Mouse (Mus musculus): ENCODE measurements around the gene Kcnj15. TPM values are rescaled to one million over a fixed set of nuclear protein-coding genes. Genes with fewer than 3 reads are reported as not detected.

The Kcnj15 gene
- total RNA-seq, 4 experiments from 2014 or later = 0.78 to 2.1 (median 0.84) TPM

DNA sequence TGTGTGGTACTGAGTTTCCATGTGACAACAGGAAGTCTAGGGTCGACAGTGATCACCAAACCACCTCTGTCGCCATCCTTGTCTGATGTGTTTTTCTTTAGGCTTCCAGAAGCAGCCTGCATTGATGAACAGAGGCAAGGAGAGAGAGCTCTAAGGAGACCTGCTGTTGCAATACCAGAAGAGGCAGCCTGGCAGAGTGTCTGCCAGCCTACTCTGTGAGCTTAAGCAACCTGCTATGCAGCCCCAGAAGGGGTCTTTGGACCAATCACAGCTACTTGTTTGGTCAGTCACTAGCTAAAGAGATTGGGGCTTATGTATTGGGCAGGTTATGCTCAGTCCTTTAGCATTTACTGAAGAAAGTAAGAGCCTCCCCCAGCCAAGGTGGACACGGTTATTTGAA lies 11.9 kb upstream of the Kcnj15 start:
- DNase-seq = no peak

DNA sequence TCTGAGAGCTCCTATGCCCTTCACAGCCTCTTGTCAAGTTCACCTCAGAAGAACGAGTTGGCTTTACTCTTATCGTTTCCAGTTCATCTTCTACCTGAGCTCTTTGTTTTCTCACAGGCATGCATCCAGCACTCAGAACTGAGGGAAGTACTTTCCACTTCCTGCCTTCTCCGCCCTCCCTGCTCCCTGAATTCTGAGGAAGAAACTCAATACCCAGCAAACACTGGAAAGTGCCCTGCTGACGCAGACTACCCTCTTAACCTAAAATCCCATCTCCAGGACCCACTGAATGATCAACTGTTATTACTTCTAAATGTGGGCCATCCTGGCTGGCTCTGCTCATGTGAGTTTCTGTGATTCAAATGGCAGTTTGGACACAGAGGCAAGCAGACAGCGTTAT lies 8.7 kb upstream of the Kcnj15 start:
- no peak for DNase-seq

DNA sequence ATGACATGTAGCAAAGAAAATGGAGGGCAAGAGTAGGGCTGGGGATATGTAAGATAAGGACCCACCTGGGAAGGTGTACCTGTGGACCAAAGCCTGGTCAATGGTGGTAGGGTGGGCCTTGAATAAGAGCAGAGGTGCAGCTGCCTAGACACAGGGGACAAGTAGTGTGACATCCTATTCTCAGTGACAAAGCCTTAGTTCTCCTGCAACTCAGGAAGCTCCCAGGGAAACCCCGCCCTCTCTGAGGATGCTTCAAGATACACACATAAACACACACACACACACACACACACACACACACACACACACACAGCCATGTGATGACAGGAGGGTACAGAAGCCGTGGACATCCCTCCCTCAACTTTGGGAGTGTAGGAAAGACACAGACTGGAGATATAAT lies 710 bp upstream of the Kcnj15 start:
- DNase-seq = no peak

- DNase-seq = no peak
Measured at GRCm38 (mm10) chr16:95258100-95258499, 742 bp downstream of the Kcnj15 start.

DNA sequence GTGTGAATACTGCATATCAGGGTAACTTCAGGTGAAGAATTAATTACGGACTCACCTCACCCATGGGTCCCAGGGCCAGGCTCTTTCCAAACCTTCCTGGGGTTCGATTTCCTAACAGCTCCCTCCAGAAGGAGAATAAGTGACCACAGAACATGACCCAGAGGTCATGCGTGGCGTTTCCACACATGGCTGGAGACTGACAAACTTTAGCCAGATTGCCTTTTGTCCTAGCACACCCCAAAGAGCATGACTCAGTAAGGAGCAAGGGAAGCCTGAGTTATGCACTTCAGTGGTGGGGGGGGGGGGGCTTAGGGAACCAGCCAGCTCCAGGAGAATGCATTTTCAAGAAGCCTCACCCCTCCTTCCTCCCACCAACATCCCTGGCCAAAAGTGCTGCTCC lies 2.1 kb downstream of the Kcnj15 start:
- no peak for DNase-seq

- DNase-seq = no peak
Measured at GRCm38 (mm10) chr16:95260693-95261092, 3.3 kb downstream of the Kcnj15 start.

DNA sequence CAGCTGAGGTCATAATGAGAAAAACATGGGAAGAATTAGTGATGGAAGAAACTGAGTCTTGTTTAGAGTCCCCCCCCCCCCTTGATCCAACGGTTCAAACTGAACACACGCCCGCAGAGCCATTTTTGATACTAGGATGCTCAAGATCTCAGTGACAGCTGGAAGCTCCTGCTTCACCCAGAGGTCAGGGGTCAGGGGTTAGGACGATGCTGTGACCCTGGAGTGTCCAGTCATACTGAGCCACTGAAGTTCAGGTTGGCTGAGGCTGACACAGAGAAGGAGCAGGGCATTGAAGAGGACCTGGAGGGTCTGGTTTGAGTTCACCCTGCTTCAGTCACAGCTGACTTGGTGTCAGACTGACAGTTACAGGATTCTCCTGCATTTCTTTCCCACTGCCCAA lies 4.4 kb downstream of the Kcnj15 start:
- DNase-seq = no peak

DNA sequence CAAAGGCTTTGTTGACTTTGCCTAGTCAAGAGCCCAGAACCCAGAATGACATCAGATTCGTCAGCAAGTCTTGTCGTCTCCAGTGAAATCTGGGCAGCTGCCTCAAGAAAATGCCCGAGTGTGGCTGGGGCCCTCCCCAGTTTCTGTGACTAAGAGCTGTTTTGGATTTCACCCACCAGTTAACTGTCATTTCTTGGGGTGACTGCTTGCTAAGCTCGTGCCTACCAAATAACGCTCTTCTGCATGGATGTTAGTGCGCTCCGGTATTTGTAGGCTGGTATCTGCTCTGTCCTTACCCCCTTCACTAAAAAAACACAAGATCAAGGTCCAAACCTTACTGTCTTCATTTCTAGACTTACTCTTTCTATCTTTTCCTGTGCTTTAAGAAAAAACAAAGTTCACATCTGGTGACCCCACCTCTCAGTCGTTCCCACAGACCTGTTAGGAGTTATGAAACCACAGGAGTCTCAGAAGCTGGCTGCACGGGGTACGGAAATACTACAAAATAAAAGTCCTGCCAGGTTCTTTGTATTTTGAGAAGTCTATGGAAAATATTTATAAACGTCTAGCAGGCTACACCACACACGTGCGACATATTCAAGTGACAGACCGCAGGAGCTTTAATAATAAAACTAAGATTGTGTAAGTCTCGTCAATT lies 5.5 kb downstream of the Kcnj15 start:
- no peak for DNase-seq

DNA sequence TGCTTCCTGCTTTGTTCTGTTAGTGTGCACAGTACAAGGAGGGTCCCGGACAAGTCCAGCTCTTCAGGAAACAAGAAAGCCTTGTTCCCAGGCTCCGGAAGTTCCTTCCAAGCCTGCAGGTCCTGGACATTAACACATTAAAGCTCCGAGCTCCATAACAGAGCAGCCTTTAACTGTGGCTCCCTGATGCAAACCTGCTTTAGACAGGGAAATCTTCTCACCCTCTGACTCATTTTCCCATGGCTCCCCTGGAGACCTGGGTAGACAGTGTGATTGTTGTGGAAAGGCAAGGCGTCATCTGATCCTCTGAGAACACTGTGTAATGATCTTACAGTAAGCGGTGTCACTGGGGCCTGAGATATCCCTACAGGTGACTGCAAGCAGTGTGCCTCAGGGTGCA lies 7.0 kb downstream of the Kcnj15 start:
- no peak for DNase-seq

GRCm38 (mm10) chr16:95267481-95268183 lies 10.3 kb downstream of the Kcnj15 start:
- DNase-seq = no peak

GRCm38 (mm10) chr16:95269610-95270009 lies 12.3 kb downstream of the Kcnj15 start:
- no peak for DNase-seq

GRCm38 (mm10) chr16:95273101-95273500 lies 15.7 kb downstream of the Kcnj15 start:
- DNase-seq = no peak

- DNase-seq = no peak
Measured at GRCm38 (mm10) chr16:95275713-95276502, 18.6 kb downstream of the Kcnj15 start.

DNA sequence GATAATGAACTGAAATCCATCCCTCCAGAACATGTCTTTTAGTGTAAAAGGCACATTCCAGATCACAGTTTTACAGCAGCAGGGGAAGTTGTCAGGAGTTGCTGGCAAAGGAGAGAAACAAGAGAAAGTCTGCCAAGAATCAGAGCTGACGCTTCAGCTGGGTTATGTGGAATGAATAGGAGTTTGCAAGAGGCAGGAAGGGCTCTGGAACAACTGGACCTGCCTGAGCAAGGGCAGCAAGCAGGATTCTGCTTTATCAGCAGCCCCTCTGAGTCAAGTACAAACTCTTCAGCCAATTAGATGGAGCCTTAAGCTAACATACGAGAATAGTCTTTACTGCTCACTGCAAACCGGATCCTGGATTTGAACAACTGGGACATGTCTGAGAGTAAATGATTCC lies 21.7 kb downstream of the Kcnj15 start:
- DNase-seq = no peak

GRCm38 (mm10) chr16:95280338-95280737 lies 23.0 kb downstream of the Kcnj15 start:
- no peak for DNase-seq

GRCm38 (mm10) chr16:95283369-95283768 lies 26.0 kb downstream of the Kcnj15 start:
- DNase-seq = no peak

DNA sequence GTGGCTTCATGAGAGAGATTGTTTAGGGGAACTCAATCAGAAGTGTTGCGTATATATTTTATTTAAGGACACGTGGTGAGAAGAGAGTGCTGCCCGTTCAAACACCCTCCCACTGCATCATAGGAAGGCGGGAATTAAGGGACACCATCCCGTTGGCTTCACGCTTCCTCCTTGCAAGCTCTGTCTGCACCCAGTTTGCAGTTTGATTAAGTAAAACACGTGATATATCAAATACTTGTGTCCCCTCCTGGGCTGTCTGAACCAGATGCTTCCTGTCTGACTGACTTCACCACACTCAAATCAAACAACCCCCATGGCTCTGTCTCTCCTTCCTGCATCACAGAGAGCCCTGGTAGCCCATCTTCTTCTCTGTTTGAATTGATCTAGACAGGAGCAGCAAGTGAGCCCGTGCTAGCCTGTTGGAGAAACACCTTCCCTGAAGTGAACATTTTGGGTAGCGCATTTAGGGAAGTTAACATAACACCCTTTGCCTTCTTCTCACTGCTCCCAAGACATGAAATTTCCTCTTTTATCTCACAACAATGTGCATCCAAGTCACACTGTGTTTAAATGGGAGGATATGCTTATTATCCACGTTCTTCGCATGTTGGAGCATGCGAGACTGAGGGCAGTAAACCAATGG lies 26.8 kb downstream of the Kcnj15 start:
- DNase-seq = no peak

- DNase-seq = no peak
Measured at GRCm38 (mm10) chr16:95285043-95285442, 27.7 kb downstream of the Kcnj15 start.

DNA sequence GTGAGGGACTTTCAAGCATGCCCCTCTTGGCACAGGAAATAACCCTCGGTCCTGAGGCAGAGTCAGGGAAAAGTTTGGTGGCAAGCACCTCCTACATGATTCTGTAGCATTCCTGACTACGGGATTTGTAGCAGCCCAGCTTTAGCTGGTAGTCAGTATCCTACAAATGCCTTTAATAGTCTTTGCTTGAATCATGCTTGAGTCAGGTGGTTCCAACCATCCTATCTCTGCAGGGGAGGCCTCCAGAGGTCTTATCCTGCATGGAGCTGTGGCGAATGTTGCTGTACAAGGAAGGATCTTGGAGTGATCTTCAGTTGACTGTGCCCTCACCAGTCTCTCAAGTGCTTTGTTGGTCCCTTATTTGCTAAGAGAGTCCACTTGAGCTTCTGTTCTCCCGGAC lies 28.4 kb downstream of the Kcnj15 start:
- no peak for DNase-seq

DNA sequence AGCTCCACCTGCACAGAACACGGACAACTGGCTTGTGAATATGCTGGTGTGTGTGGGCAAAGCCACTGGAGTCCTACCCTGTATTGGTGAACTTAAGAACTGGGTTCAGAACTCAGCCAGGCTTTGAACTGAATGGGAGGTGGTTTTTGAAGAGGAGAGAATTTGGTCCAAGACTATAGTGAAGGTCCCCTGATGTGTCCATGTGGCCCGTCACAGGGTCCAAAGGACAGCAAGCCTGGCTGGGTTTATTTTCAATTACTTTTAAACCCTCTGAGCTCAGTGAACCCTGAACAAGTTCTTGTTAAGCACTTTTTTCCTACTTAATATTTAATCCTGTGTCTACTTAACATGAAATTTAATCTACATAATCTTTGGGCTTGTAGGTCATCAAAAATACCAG lies 30.3 kb downstream of the Kcnj15 start:
- DNase-seq = no peak

DNA sequence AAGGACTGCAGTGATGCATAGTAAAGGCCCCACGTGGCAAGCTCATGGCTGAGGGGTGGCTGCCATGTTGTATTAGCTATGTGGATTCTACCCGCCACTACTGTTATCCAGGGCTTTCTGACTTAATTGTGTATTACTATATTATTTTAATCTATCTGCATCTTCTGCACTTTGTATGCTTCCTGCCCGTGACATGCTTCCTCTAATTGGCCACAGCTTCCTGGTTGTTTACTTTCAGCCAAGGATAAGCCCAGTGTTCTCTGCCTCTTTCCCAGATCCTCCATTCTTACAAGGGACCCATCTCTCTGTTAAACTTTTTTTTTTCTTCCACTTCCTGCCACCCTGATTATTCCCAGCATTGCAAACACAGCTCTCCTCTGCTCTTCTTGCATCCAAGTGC lies 32.0 kb downstream of the Kcnj15 start:
- DNase-seq = no peak

DNA sequence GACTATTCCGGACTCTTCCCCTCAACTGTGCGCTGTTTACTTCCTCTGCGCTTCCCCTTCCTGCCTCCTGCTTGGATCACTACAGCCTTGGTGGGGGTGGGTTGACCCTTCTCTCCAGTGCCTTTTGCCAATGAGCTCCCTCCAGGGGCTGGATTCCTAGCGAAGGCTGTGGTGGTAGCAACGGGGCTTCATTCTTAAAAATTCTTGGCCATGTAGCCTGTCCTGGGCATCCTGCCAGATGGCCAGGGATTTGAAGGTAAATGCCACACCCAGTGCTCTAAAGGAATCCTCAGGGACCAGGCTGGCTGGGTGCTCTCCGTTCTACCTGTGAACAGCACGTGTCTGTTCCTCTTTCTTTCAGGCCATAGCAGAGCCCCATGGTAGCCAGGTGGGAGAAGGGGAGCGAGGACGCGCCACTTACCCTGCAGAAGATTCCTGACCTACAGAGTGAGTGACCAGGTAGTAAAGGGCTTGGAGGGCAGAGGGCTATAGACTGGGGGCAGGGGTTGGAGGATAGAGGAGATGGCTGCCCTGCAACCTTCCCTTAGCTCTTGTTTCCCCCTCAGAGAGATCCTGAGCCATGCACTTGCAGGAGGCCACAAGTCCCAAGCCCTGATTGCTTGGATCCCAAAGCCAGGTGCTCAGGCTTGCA lies 34.2 kb downstream of the Kcnj15 start:
- DNase-seq = no peak
